Mouse (Mus musculus) ES-E14 (cell line): ENCODE measurements around the gene Fam83g. TPM values are rescaled to one million over a fixed set of nuclear protein-coding genes. Genes with fewer than 3 reads are reported as not detected.

Experiments
- DNase-seq: peaks from one replicate; pipeline ENCODE4 v3.0.0-alpha.2; 2013; ENCODE audit warnings: low read depth, low spot score
- H3K27ac ChIP-seq: 2 replicates; pipeline ENCODE4 v1.5.1; 2012; ENCODE audit warnings: low read depth, mild to moderate bottlenecking, low read length, moderate library complexity, mixed read lengths; ENCODE audit not compliant: poor library complexity, insufficient read depth, severe bottlenecking
- H3K36me3 ChIP-seq: 2 replicates; pipeline ENCODE4 v1.6.1; 2012; ENCODE audit warnings: mild to moderate bottlenecking, low read length, moderate library complexity, mixed read lengths; ENCODE audit not compliant: control insufficient read depth, poor library complexity, insufficient read depth, severe bottlenecking
- H3K4me1 ChIP-seq, 2 experiments: fragments of 150-350 bp in 1 of 2; sonication (generic) in 1 of 2; 2 replicates each; pipeline ENCODE4 v1.6.1; 2012; ENCODE audit warnings: low read length in 2 of 2, mild to moderate bottlenecking in 1 of 2, mixed read lengths in 1 of 2; ENCODE audit not compliant: control insufficient read depth in 2 of 2, insufficient read depth in 2 of 2, poor library complexity in 1 of 2
- H3K4me3 ChIP-seq, 2 experiments: fragments of 150-350 bp in 1 of 2; sonication (generic) in 1 of 2; 2 replicates each; pipeline ENCODE4 v1.5.1; 2012; ENCODE audit warnings: low read length in 2 of 2, low read depth in 1 of 2, mild to moderate bottlenecking in 1 of 2, mixed read lengths in 1 of 2; ENCODE audit not compliant: insufficient read depth in 1 of 2, poor library complexity in 1 of 2, severe bottlenecking in 1 of 2
- H3K9ac ChIP-seq: 2 replicates; pipeline ENCODE4 v1.6.1; 2012; ENCODE audit warnings: low read depth, mild to moderate bottlenecking, low read length, mixed read lengths; ENCODE audit not compliant: poor library complexity, insufficient read depth, severe bottlenecking
- H3K9me3 ChIP-seq: fragments of 150-350 bp; sonication (generic); 2 replicates; pipeline ENCODE4 v1.6.1; 2012; ENCODE audit warnings: low read depth, mild to moderate bottlenecking, low read length; ENCODE audit not compliant: control insufficient read depth, insufficient read depth
- CHD2 ChIP-seq: IDR thresholded peaks from 2 replicates; pipeline ENCODE4 v1.6.1; 2014; ENCODE audit warnings: mild to moderate bottlenecking, low read depth, low read length, inconsistent platforms
- HCFC1 ChIP-seq: IDR thresholded peaks from 2 replicates; pipeline ENCODE4 v1.6.1; 2012; ENCODE audit warnings: low read length, inconsistent platforms, borderline replicate concordance; ENCODE audit not compliant: insufficient read depth
- MAFK ChIP-seq: IDR thresholded peaks from 2 replicates; pipeline ENCODE4 v1.6.1; 2014; ENCODE audit warnings: mild to moderate bottlenecking, low read depth, low read length, inconsistent platforms; ENCODE audit not compliant: insufficient read depth
- ZC3H11A ChIP-seq: IDR thresholded peaks from 2 replicates; pipeline ENCODE4 v1.6.1; 2012; ENCODE audit warnings: low read depth, mild to moderate bottlenecking, inconsistent platforms, low read length, borderline replicate concordance
- ZNF384 ChIP-seq: IDR thresholded peaks from 2 replicates; pipeline ENCODE4 v1.6.1; 2012; ENCODE audit warnings: low read depth, low read length, inconsistent platforms
- in situ Hi-C, 2 experiments: fragments of 600-800 bp; cut with MboI; formaldehyde crosslinking; loops; one replicate each; pipeline ENCODE4 v1.15.1; 2025; ENCODE audit warnings: low sequenced_read_pairs in 2 of 2, inconsistent platforms in 1 of 2; ENCODE audit not compliant: unreplicated experiment in 2 of 2
- total RNA-seq: library from RNA; depleted of rRNA; stranded (reverse); fragments of 300-350 nt; gene quantifications from 2 replicates; pipeline ENCODE4 v1.2.3, GENCODE M21; 2012

The Fam83g gene
- total RNA-seq, 1 experiment, result 9.4 TPM

GRCm38 (mm10) chr11:61699460-61699859, 15.6 kb downstream of the Fam83g start:
- H3K4me1 ChIP-seq, result no peaks in the 10 kb centered on the region
- H3K9ac ChIP-seq, result no peak overlapping the region
- in situ Hi-C loops, result no loop called here
- TF ChIP-seq ZC3H11A, result no peak
- TF ChIP-seq HCFC1, result no peak
- TF ChIP-seq CHD2, result no peak
- no peak for TF ChIP-seq MAFK
- TF ChIP-seq ZNF384, result no peak
- H3K4me3 ChIP-seq, result no peak overlapping the region
- H3K27ac ChIP-seq, result no peak overlapping the region
- DNase-seq, result no peak
- no peaks in the 10 kb centered on the region for H3K9me3 ChIP-seq
- H3K36me3 ChIP-seq, result peaks cover 4% of the 10 kb centered on the region; the same call in 1 of the 2 replicates

- TF ChIP-seq CHD2, result no peak
- Histone ChIP-seq H3K4me1 (no peaks in the 10 kb centered on the region), H3K4me3 (no peak overlapping the region), H3K9ac (no peak overlapping the region), H3K36me3 (peaks cover 4% of the 10 kb centered on the region; the same call in 1 of the 2 replicates), H3K27ac (no peak overlapping the region), H3K9me3 (no peaks in the 10 kb centered on the region)
- DNase-seq, result no peak
- in situ Hi-C loops, result no loop called here
Measured at GRCm38 (mm10) chr11:61699933-61700332, 16.0 kb downstream of the Fam83g start.

- Histone ChIP-seq H3K9me3 (no peaks in the 10 kb centered on the region), H3K27ac (no peak overlapping the region), H3K4me3 (no peak overlapping the region), H3K4me1 (no peaks in the 10 kb centered on the region), H3K36me3 (peaks cover 4% of the 10 kb centered on the region; the same call in 1 of the 2 replicates), H3K9ac (no peak overlapping the region)
- TF ChIP-seq CHD2 (no peak), ZNF384 (no peak), ZC3H11A (no peak), HCFC1 (no peak), MAFK (no peak)
- DNase-seq, result no peak
- in situ Hi-C loops, result no loop called here
Measured at GRCm38 (mm10) chr11:61701696-61702095, 17.8 kb downstream of the Fam83g start.

DNA sequence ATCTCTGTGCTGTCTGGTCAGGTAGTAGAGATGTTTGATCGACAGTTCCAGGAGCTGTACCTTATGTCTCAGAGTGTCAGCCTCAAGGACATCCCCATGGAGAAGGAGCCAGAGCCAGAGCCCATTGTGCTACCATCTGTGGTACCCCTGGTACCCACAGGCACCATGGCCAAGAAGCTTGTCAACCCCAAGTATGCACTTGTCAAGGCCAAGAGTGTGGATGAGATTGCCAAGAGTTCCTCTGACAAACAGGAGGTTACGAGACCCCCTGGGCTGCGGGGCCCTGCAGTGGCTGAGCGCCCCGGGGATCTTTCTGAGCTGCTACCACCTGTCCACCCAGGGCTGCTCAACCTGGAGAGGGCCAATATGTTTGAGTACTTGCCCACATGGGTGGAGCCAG, 18.6 kb downstream of the Fam83g start:
- in situ Hi-C loops, result no loop called here
- Histone ChIP-seq H3K9ac (no peak overlapping the region), H3K4me1 (no peaks in the 10 kb centered on the region), H3K4me3 (no peak overlapping the region), H3K27ac (no peak overlapping the region), H3K36me3 (peaks cover 4% of the 10 kb centered on the region; the same call in 1 of the 2 replicates), H3K9me3 (no peaks in the 10 kb centered on the region)
- no peak for DNase-seq
- TF ChIP-seq ZC3H11A (no peak), MAFK (no peak), CHD2 (no peak), ZNF384 (no peak), HCFC1 (no peak)

- no peak overlapping the region for H3K27ac ChIP-seq
- no peak overlapping the region for H3K9ac ChIP-seq
- DNase-seq, result no peak
- in situ Hi-C loops, result no loop called here
- H3K36me3 ChIP-seq, result peaks cover 2% of the 10 kb centered on the region; the same call in 1 of the 2 replicates
- H3K4me3 ChIP-seq, result no peak overlapping the region
- no peaks in the 10 kb centered on the region for H3K9me3 ChIP-seq
- H3K4me1 ChIP-seq, result 0 out of 4 replicates have a peak, but pooled peaks cover 0 to 5% of the 10 kb centered on the region in 2 experiments
- TF ChIP-seq ZC3H11A (no peak), CHD2 (no peak), ZNF384 (no peak), HCFC1 (no peak), MAFK (no peak)
Measured at GRCm38 (mm10) chr11:61705581-61705980, 21.7 kb downstream of the Fam83g start.
